Mouse (Mus musculus) brain, adult 2 months (tissue): Measurements from ENCODE around the gene Clpsl2.
"Not testable (repeated sequence)": the region's sequence is repeated elsewhere in the genome, so short reads cannot be mapped to it uniquely, and the experiment has no call there.

Experiments used
- DNase-seq: peaks from one replicate; pipeline ENCODE4 v3.0.0; 2011; ENCODE audit warnings: low read depth, low spot score

Gene Clpsl2

GRCm38 (mm10) chr17:28521071-28521726 lies 28.0 kb upstream of the Clpsl2 start:
- peak; percentile 17 for DNase-seq

GRCm38 (mm10) chr17:28521920-28522319 lies 27.3 kb upstream of the Clpsl2 start:
- peak; percentile 11 for DNase-seq

GRCm38 (mm10) chr17:28522623-28523354 lies 26.4 kb upstream of the Clpsl2 start:
- peak; percentile 98 for DNase-seq

DNA sequence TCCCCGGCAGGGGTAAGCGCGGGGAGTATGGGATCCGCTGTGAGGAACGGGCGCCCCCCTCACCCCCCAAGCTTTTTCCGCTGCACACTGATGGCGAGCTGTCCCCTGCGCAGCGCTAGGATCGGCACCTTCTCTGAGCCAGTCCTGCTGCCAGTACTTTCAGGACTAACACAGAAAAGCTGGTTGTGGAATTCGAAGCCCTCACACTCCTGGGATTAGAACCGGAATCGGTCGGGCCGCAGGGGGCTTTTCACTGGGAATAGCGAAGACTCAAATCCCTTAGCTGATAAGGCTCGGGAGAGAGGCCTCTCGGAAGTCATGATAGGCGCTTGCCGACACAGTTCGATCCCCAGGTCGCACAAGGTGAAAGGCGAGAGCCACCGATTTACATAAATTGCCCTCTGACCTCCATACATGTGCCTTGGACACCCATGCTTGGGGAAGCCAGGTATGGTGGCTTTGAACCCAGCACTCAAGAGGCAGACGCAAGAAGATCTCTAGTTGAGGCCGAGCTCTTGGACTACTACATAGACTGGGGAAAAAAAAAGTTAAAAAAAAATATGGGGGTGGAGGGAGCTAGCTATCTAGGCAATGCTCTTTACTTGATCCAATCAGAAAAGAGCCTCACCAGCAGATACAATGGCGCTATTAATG lies 25.7 kb upstream of the Clpsl2 start:
- DNase-seq = peak; percentile 41

DNA sequence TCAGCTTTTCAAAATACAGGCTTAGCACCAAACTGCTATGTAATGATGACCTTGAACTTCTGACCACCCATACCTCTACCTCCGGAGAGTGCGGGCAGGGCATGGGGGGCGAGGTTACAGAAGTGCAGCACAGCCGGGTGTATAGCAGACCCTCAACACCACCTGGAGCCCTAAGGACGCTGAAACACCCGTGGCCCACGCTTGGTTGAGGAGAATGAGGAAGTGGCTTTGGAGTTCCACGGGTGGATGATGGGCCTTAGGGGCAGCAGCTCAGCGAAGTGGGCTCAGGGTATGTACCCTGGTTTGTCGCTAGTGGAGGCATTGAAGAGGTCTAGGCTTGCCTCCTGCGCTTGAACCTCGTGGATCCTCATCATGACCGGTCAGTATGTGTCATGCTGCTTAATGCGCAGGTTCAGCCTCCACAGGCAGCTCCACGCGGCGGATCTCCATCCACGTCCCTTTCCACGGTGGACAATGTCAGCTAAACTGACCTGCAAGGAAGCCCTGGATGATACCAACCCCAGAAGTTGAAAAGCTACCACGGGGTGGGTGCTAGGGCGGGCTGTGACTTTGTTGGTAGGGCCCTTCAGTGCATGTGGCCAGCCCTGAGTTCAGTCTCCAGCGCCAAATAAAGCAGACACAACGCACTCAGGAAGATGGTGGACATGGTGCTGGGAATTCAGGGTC lies 25.1 kb upstream of the Clpsl2 start:
- no peak for DNase-seq

DNA sequence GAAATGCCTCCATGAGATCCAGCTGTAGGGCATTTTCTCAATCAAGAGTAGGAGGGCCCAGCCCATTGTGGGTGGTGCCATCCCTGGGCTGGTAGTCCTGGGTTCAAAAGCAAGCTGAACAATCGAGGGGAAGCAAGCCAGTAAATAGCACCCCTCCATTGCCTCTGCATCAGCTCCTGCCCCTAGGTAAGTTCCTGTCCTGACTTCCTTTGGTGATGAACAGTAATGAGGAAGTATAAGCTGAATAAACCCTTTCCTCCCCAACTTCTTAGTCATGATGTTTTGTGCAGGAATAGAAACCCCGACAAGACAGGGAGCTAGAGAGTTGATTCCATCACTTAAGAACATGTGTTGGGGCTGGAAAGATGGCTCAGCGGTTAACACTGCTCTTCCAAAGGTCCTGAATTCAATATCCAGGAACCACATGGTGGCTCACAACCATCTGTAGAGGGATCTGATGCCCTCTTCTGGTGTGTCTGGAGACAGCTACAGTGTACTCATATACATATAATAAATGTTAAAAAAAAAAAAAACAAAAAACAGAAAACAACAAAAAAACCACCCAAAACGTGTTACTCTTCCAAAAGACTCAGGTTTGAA lies 24.3 kb upstream of the Clpsl2 start:
- DNase-seq = no peak

- DNase-seq = no peak
Observed at GRCm38 (mm10) chr17:28527184-28528042, 21.8 kb upstream of the Clpsl2 start.

- peak; percentile 84 for DNase-seq
Observed at GRCm38 (mm10) chr17:28528043-28528351, 21.2 kb upstream of the Clpsl2 start.

DNA sequence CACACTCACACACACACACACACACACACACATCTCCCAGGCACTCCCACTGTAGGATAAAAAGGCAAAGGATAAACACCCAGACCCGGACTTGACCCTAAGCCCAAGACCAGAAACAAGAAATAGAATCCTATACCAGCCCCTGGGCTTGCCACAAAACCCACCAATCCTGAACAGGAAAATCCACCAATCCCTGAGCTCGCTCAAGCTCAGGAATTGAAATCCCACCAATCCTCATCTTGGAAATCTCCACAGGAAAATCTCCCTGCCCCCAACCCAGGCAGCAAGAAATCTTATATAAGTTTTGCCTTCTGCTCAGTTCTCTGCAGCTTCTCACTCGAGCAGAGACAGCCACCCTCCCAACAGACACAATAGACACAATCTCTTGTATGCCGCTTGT lies 20.1 kb upstream of the Clpsl2 start:
- DNase-seq = no peak

DNA sequence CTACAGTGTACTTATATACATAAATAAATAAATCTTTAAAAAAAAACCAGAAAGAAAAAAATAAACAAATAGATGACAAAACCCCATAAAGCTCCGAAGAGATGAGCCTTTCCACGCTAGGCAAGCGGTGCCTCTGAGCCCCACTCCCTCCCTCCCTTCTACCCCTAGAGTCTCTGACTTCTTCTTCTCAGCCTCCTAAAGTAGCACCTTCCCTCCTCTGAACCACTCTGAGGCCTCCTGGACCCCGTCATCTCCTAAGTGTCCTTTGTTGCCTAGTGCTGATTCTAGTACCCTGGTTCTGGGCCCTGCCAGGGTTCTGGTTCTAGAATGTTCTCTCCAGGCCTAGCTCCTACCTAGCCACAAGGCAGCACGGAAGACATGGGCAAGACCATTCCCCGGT lies 18.7 kb upstream of the Clpsl2 start, which contains the start of gene Armc12:
Gene Armc12 (plus strand): TSS at position 301 of the 400 bp plus-strand sequence.
- DNase-seq = no peak

- no peak for DNase-seq
Observed at GRCm38 (mm10) chr17:28531946-28532345, 17.3 kb upstream of the Clpsl2 start.

DNA sequence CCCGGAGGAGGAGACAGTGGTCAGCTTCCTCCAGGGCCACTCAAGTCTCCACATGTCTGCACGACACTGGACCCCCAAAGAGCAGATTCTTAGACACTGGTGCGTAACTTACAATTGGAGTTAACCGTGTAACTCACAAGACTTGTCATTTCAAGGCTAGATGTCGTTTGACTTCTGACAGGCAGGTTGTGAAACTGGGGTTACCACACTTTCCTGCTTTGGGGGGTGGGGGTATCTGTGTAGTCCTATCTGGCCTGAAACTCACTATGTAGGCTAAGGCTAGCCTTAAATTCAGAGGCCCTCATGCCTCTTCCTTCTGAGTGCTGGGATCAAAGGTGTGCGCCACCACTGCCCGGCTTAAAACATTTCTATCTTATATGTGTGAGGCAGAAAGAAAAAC lies 16.7 kb upstream of the Clpsl2 start:
- no peak for DNase-seq

GRCm38 (mm10) chr17:28533327-28533726 lies 15.9 kb upstream of the Clpsl2 start:
- DNase-seq = no peak

DNA sequence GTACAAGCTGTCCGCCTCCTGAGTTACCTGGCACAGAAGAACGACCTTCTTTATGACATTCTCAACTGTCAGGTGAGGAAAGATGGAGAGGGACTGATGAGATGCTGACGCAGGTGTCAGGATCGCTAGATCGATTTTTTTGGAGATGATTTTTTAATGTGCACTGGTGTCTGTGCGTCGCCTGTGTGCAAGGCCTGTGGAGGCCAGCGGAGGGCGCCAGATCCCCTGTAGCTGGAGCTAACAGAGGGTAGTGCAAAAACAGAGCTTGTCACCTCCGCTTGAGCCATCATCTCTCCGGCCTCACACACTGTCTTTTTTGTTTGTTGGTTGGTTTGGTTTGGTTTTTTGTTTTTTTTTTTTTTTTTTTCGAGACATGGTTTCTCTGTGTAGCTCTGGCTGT lies 11.3 kb upstream of the Clpsl2 start:
- DNase-seq = no peak

DNA sequence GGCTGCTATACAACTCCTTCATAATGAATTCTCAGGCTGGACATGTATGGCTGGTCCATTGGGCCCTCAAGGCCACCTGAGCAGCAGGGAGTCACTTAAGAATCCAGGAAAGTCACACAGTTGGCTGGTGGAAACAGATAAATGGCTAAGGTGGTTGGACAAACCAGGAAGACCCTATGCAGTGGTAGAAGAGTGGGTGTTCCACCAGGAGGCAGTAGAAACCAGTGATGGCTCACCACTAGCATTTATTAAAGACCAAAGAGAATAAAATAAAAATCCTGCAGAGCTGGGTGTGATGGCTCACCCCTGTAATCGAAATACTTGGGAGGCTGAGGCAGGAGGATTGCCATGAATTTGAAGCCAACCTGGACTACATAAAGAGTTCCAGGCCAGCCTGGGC lies 2.3 kb upstream of the Clpsl2 start:
- no peak for DNase-seq

GRCm38 (mm10) chr17:28548550-28548949 lies 661 bp upstream of the Clpsl2 start:
- DNase-seq = no peak

DNA sequence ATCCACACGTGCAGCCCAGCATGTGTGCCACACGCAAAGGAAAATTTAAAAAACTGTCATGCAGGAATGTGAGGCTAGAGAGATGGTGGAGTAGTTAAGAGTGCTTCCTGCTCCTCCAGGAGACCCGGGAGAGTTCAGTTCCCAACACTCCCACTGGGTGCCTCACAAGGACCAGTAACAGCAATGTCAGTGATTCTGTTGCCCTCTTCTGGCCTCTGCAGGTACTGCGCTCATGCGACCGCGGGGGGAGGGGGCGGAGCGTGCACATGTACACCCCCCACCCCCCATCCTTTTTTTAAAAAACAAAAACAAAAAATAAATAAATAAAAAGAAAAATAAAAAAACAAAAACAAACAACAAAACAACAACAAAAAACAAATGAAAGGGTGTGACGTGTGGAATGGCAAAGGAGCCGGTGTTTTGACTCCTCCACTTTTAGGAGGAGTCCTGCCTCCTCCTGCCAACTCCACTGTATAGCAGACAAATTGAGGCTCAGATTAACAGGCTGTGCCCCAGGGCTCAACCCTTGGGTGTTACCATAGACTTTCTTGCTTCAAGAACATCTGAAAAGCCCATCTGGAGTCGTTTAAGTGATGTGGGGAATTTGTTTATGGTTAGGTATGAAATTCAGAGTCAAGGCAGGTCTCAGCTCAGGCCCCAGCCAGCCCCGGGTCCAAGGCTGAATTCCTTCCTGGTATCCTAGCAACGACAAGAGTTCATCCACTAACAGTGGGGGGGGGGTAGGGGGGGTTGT lies 4.0 kb downstream of the Clpsl2 start:
- DNase-seq = peak; percentile 82

GRCm38 (mm10) chr17:28554021-28554420 lies 4.8 kb downstream of the Clpsl2 start:
- not testable (repeated sequence) for DNase-seq

DNA sequence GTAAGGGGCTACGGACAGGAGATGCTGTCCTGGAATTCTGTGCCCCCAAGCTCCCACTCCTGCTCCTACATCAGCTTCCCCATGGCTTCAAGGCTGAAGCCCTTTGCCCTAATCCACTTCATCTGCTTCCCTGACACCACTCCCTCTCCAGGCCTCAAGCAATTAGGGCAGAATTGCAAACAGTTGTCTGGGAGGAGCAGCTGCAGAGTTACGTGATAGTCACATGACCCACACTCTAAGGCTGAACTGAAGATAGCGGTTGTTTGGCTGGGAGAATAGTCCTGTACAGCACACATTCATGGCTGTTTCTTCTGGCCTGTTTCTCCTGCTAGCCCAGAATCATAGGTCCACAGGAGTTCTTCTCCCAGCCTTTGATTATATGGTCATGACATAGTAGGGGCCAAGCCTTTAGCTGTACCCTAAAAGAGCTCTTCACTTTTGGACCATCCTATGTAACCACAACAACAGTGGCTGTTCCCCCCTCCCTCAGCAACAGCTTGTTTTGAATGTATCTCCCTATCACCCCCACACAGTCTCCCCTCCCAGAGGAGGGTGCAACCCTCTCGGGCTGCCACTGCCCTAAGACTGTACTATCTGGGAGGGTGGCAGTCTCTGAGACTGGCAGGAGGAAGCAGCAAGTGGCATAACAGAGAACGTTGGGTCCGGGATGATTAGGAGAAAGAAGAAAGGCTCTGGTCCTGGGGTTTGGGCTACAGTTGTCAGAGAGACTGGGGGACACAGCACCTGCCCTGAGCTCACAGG lies 7.6 kb downstream of the Clpsl2 start:
- DNase-seq = peak; percentile 53
